In genomic region chr12:111076385-111076965, GRCm38 (mm10) we compare ENCODE assay signal across 13 mouse cellular contexts. TPM values are rescaled to one million over a fixed set of nuclear protein-coding genes. Genes with fewer than 3 reads are reported as not detected.
DNase-seq lines count a peak whose midpoint lies in the region; ATAC-seq and TF ChIP-seq lines count a peak whose summit lies in the region.
"Had no signal": no experiment of that assay in that cellular context is flagged by ENCODE, and none has a peak within 500 bp of the region (broad histone marks: within the 10 kb centered on the region; RNA-seq: fewer than 3 reads in every experiment).

No protein-coding gene starts in this region.

- no peaks in the 10 kb centered on the region for H3K9me3 ChIP-seq in heart, embryonic 10.5 days
- no peaks in the 10 kb centered on the region for H3K9me3 ChIP-seq in midbrain, postnatal 0 days (ENCODE audit: low read length)
- H3K9me3 ChIP-seq: midbrain, embryonic 12.5 days; neural tube, embryonic 12.5 days had no signal

- WGBS in heart, embryonic 10.5 days = 59% methylated on average over 12 of the region's 12 CpGs
- 82% methylated on average over 12 of the region's 12 CpGs for WGBS in midbrain, postnatal 0 days

- peak; percentile 79 for DNase-seq in heart, embryonic 10.5 days (ENCODE audit: low spot score)
- DNase-seq in heart, postnatal 36 days = no peak
- DNase-seq in layer of hippocampus, adult 2 months (ENCODE audit: low spot score in 2 of 2) = peak in 1 of 2 experiments; percentile 5
- no peak for DNase-seq in layer of hippocampus, postnatal 36 days
- DNase-seq in embryo, embryonic 11 days = peak; percentile 34
- peak; percentile 42 to 58 for DNase-seq in kidney, postnatal 4 days
- no peak for DNase-seq in midbrain, postnatal 0 days (ENCODE audit: low spot score)
- DNase-seq in lung, adult 18-20 months = no peak
- DNase-seq: adrenal gland, postnatal 14 days; left cerebral cortex, postnatal 4 days; lung, postnatal 14 days had no signal

- no peaks in the 10 kb centered on the region for H3K36me3 ChIP-seq in heart, embryonic 10.5 days
- no peaks in the 10 kb centered on the region for H3K36me3 ChIP-seq in midbrain, postnatal 0 days (ENCODE audit: insufficient read depth, low read length)
- H3K36me3 ChIP-seq: midbrain, embryonic 12.5 days; neural tube, embryonic 12.5 days had no signal

- TF ChIP-seq CTCF in layer of hippocampus, adult 2 months (conservative IDR thresholded peaks at IDR 0.05) = no peak
- no peak for TF ChIP-seq CTCF in midbrain, postnatal 0 days (IDR thresholded peaks at IDR 0.05)

- H3K4me3 ChIP-seq in heart, embryonic 10.5 days = 0 out of 2 replicates have a peak overlapping the region, but pooled peaks have one; percentile 5
- no peak overlapping the region for H3K4me3 ChIP-seq in layer of hippocampus, adult 2 months
- no peak overlapping the region for H3K4me3 ChIP-seq in midbrain, postnatal 0 days (ENCODE audit: low read depth, low read length)
- H3K4me3 ChIP-seq: midbrain, embryonic 12.5 days; neural tube, embryonic 12.5 days had no signal

- ATAC-seq in midbrain, postnatal 0 days (ENCODE audit: low FRiP score) = no peak

- H3K27me3 ChIP-seq in heart, embryonic 10.5 days (ENCODE audit: insufficient read depth, poor library complexity, severe bottlenecking) = no peaks in the 10 kb centered on the region
- H3K27me3 ChIP-seq in midbrain, postnatal 0 days (ENCODE audit: insufficient read depth, low read length) = no peaks in the 10 kb centered on the region
- H3K27me3 ChIP-seq: midbrain, embryonic 12.5 days; neural tube, embryonic 12.5 days had no signal

- H3K27ac ChIP-seq in heart, embryonic 10.5 days = peak overlapping the region; percentile 73
- H3K27ac ChIP-seq in layer of hippocampus, adult 2 months = peak overlapping the region; percentile 51; the same call in 1 of the 2 replicates
- H3K27ac ChIP-seq in midbrain, postnatal 0 days (ENCODE audit: low read depth, low read length) = no peak overlapping the region
- H3K27ac ChIP-seq: midbrain, embryonic 12.5 days; neural tube, embryonic 12.5 days had no signal

- intact Hi-C loops in heart, postnatal 36 days (cut with DNase I) = no loop called here

- no peak overlapping the region for H3K9ac ChIP-seq in midbrain, postnatal 0 days (replicated peaks; ENCODE audit: low read length, poor library complexity, severe bottlenecking)
- H3K9ac ChIP-seq: midbrain, embryonic 12.5 days; neural tube, embryonic 12.5 days had no signal

- H3K4me2 ChIP-seq in midbrain, postnatal 0 days (ENCODE audit: low read depth, low read length, poor library complexity, severe bottlenecking) = no peak overlapping the region
- H3K4me2 ChIP-seq: midbrain, embryonic 12.5 days; neural tube, embryonic 12.5 days had no signal

- H3K4me1 ChIP-seq in heart, embryonic 10.5 days = peaks cover 19% of the 10 kb centered on the region
- H3K4me1 ChIP-seq in midbrain, postnatal 0 days (ENCODE audit: insufficient read depth, low read length) = no peaks in the 10 kb centered on the region
- H3K4me1 ChIP-seq: neural tube, embryonic 12.5 days had no signal

RNA-seq across cellular contexts. Expression of gene Rcor1, which starts 37.3 kb away (rescaled TPM):
- 6.5 and 9.2 TPM in 2 replicates for polyA plus RNA-seq in heart, embryonic 10.5 days (2016; fragmentation: Nextera tagmentation; extraction: Ambion mirVana)
- 10 to 100 TPM; 15.0 to 16.0 TPM for total RNA-seq in heart, postnatal 36 days (2021)
- 10 to 100 TPM; 15.6 to 19.3 TPM for total RNA-seq in layer of hippocampus, adult 2 months (2021)
- total RNA-seq in layer of hippocampus, postnatal 36 days (2021) = 10 to 100 TPM; 18.2 to 18.3 TPM
- 11.3 and 14.9 TPM in 2 replicates for total RNA-seq in midbrain, postnatal 0 days (2014; rRNA removed)
- 2.5 and 2.7 TPM in 2 replicates for polyA plus RNA-seq in midbrain, postnatal 0 days (2015; fragmentation: Nextera tagmentation; extraction: Ambion mirVana)

Comparison
In these comparisons a context has a peak if more than half of its experiments do, and no peak if none do; other contexts are left out.
1. DNase-seq: peak in heart, embryonic 10.5 days (single experiment), embryo, embryonic 11 days (single experiment) and kidney, postnatal 4 days (2 of 2); none in heart, postnatal 36 days (0 of 2), layer of hippocampus, postnatal 36 days (0 of 2), midbrain, postnatal 0 days (single experiment) and lung, adult 18-20 months (0 of 2).